Mouse (Mus musculus) adrenal gland, adult 10 weeks (tissue): ENCODE results near the gene Nub1. TPM values are rescaled to one million over a fixed set of nuclear protein-coding genes. Genes with fewer than 3 reads are reported as not detected.

ENCODE experiments used
- polyA plus RNA-seq: library from polyadenylated mRNA; stranded (reverse); fragments of 350-450 nt; fragmentation: Illumina TruSeq; extraction: RNeasy Lipid Tissue Mini Kit (QIAGEN cat#74804); gene quantifications from one replicate; pipeline ENCODE4 v1.2.3, GENCODE M21; 2014; ENCODE audit warnings: low read depth, low replicate concordance

The Nub1 gene
- polyA plus RNA-seq, result 57.0 TPM

DNA sequence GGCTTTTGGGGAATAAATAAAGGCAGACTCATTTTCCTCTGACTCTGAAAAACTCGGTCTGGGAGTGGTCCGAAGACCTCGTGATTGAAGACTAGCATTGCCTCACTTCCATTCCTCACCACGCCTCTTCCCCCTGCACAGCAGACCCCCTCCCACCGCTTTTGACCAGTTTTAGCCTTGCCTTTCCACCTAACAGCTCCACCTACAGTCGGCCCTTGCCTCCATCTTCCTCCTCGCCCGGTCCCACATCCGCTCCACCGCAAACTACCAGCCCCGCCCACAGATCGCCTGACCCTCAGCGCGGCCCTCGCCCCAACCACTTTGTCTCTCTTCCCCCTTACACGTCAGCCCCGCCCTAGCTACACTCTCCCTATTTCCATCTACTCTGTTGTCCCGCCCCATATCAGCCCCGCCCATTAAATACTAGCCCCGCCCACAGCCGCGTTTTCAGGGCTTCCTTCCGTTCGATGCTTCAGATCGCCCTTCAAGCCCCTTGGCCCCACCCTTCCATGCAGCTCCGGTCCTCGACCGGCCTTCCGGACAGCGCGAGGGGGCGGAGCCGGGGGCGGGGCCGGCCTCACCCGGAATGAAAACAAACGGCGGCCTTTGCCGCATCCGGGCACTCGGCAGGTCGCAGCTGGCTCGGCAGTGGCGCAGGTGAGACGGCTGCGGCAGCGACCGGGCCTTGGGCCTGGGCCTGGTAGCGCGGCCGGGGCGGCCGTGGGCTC, at the start of gene Nub1:
Gene Nub1 (plus strand): TSS at position 167 of the 728 bp plus-strand sequence.

GRCm38 (mm10) chr5:24730488-24730871, 45.1 kb downstream of the Nub1 start, which contains the start of gene Wdr86:
Wdr86 (minus strand) TSS chr5:24730727.

GRCm38 (mm10) chr5:24757816-24758215, 72.5 kb downstream of the Nub1 start, which contains the start of gene Crygn:
Crygn (minus strand) TSS chr5:24758008.

Other genes starting within 250 kb of the Nub1 start
- gene Fastk, start 240.2 kb upstream of the Nub1 start, polyA plus RNA-seq, result 2.4 TPM
- 0.93 TPM for gene Tmub1, start 237.7 kb upstream of the Nub1 start, polyA plus RNA-seq
- 4.7 TPM for gene Agap3, start 233.4 kb upstream of the Nub1 start, polyA plus RNA-seq
- not detected for gene Gbx1, start 158.3 kb upstream of the Nub1 start, polyA plus RNA-seq
- gene Asb10, start 144.6 kb upstream of the Nub1 start, polyA plus RNA-seq, result not detected
- not detected for gene 4931409K22Rik, start 128.7 kb upstream of the Nub1 start, polyA plus RNA-seq
- 20.0 TPM for gene Abcf2, start 108.1 kb upstream of the Nub1 start, polyA plus RNA-seq
- 2.4 TPM for gene Chpf2, start 98.8 kb upstream of the Nub1 start, polyA plus RNA-seq
- gene Smarcd3, start 61.1 kb upstream of the Nub1 start, polyA plus RNA-seq, result 3.0 TPM
- gene Wdr86, start 45.2 kb downstream of the Nub1 start, polyA plus RNA-seq, result 0.23 TPM
- not detected for gene Crygn, start 72.5 kb downstream of the Nub1 start, polyA plus RNA-seq
- gene Rheb, start 157.1 kb downstream of the Nub1 start, polyA plus RNA-seq, result 510 TPM